Mouse (Mus musculus) layer of hippocampus, postnatal 36 days (tissue): Measurements from ENCODE around the gene Smc3. TPM values are rescaled to one million over a fixed set of nuclear protein-coding genes. Genes with fewer than 3 reads are reported as not detected.
"Not testable (repeated sequence)": the region's sequence is repeated elsewhere in the genome, so short reads cannot be mapped to it uniquely, and the experiment has no call there.

ENCODE experiments used
- DNase-seq, 2 experiments: peaks; one replicate each; pipeline ENCODE4 v3.0.0; 2022
- total RNA-seq, 2 experiments: library from RNA; stranded (reverse); gene quantifications; 2 replicates each; pipeline ENCODE4 v1.2.3; 2021

Smc3 gene
- total RNA-seq, 2 experiments from 2014 or later: 41.7 to 45.1 TPM

- no peak for DNase-seq
Observed at GRCm38 (mm10) chr19:53577025-53577800, 23.0 kb upstream of the Smc3 start.

GRCm38 (mm10) chr19:53578597-53579252, 21.5 kb upstream of the Smc3 start:
- DNase-seq: peak; percentile 28 to 56

GRCm38 (mm10) chr19:53580271-53580670, 19.9 kb upstream of the Smc3 start:
- DNase-seq: not testable (repeated sequence)

GRCm38 (mm10) chr19:53587686-53588085, 12.5 kb upstream of the Smc3 start:
- not testable (repeated sequence) for DNase-seq

GRCm38 (mm10) chr19:53588968-53589367, 11.2 kb upstream of the Smc3 start, which contains the start of gene Nutf2-ps1:
Gene Nutf2-ps1, minus strand, starts transcription at chr19:53589068.
- not testable (repeated sequence) for DNase-seq

- DNase-seq: no peak
Observed at GRCm38 (mm10) chr19:53596723-53597474, 3.3 kb upstream of the Smc3 start.

- DNase-seq: peak; percentile 68 to 70
Observed at GRCm38 (mm10) chr19:53600549-53601362, 558 bp downstream of the Smc3 start.

- no peak for DNase-seq
Observed at GRCm38 (mm10) chr19:53601363-53601655, 1.1 kb downstream of the Smc3 start.

- DNase-seq: peak; percentile 32 to 37
Observed at GRCm38 (mm10) chr19:53608921-53609320, 8.7 kb downstream of the Smc3 start.

- DNase-seq: no peak
Observed at GRCm38 (mm10) chr19:53621681-53622080, 21.5 kb downstream of the Smc3 start.

- DNase-seq: no peak
Observed at GRCm38 (mm10) chr19:53638041-53638440, 37.8 kb downstream of the Smc3 start.

GRCm38 (mm10) chr19:53638727-53639126, 38.5 kb downstream of the Smc3 start:
- DNase-seq: no peak

GRCm38 (mm10) chr19:53644020-53644595, 43.9 kb downstream of the Smc3 start:
- no peak for DNase-seq

GRCm38 (mm10) chr19:53647301-53647700, 47.1 kb downstream of the Smc3 start:
- DNase-seq: no peak

- DNase-seq: no peak
Observed at GRCm38 (mm10) chr19:53648056-53648455, 47.9 kb downstream of the Smc3 start.

- DNase-seq: peak; percentile 67 to 72
Observed at GRCm38 (mm10) chr19:53648802-53649236, 48.6 kb downstream of the Smc3 start.

GRCm38 (mm10) chr19:53649361-53649760, 49.2 kb downstream of the Smc3 start:
- no peak for DNase-seq

GRCm38 (mm10) chr19:53649802-53650201, 49.6 kb downstream of the Smc3 start:
- DNase-seq: peak in 1 of 2 experiments; percentile 19

- DNase-seq: no peak
Observed at GRCm38 (mm10) chr19:53650921-53651320, 50.7 kb downstream of the Smc3 start.

- no peak for DNase-seq
Observed at GRCm38 (mm10) chr19:53652267-53652666, 52.1 kb downstream of the Smc3 start.

GRCm38 (mm10) chr19:53653624-53654467, 53.6 kb downstream of the Smc3 start:
- no peak for DNase-seq
